ENCODE assay signal across 13 mouse cellular contexts in genomic region chr11:53868323-53868722, GRCm38 (mm10). TPM values are rescaled to one million over a fixed set of nuclear protein-coding genes. Genes with fewer than 3 reads are reported as not detected.
DNase-seq lines count a peak whose midpoint lies in the region; ATAC-seq and TF ChIP-seq lines count a peak whose summit lies in the region.
"Not testable (repeated sequence)": the region's sequence is repeated elsewhere in the genome, so short reads cannot be mapped to it uniquely, and the experiment has no call there.
"Had no signal": no experiment of that assay in that cellular context is flagged by ENCODE, and none has a peak within 500 bp of the region (broad histone marks: within the 10 kb centered on the region; RNA-seq: fewer than 3 reads in every experiment).

No protein-coding gene starts in this region.

- not testable (repeated sequence) for H3K27ac ChIP-seq in intestine, postnatal 0 days (ENCODE audit: low read depth, low read length); lung, embryonic 14.5 days (ENCODE audit: low read depth)

- not testable (repeated sequence) for ATAC-seq in intestine, postnatal 0 days; lung, embryonic 14.5 days (ENCODE audit: insufficient read depth)
- ATAC-seq in monocyte, adult 5-6 weeks (replicated peaks; ENCODE audit: insufficient number of reproducible peaks, low FRiP score, low TSS enrichment, poor library complexity, severe bottlenecking), result 0 out of 2 replicates have a peak, but pooled peaks have one; percentile 45

- DNase-seq in cerebellum, postnatal 10 days, result peak; percentile 23 to 61
- DNase-seq in heart, adult 11 months, result peak; percentile 89
- peak; percentile 40 to 48 for DNase-seq in kidney, postnatal 36 days
- not testable (repeated sequence) for DNase-seq in lung, embryonic 14.5 days
- DNase-seq in lung, postnatal 36 days, result peak; percentile 71

- H3K9me3 ChIP-seq in E14TG2a.4 (ENCODE audit: low read length); intestine, postnatal 0 days (ENCODE audit: control insufficient read depth); lung, embryonic 14.5 days (ENCODE audit: low read depth, low read length): not testable (repeated sequence)

- 21% methylated on average over 5 of the region's 5 CpGs for WGBS in intestine, postnatal 0 days
- 41% methylated on average over 5 of the region's 5 CpGs for WGBS in lung, embryonic 14.5 days

- H3K4me2 ChIP-seq in intestine, postnatal 0 days (replicated peaks; ENCODE audit: low read depth); lung, embryonic 14.5 days: not testable (repeated sequence)

- not testable (repeated sequence) for H3K4me3 ChIP-seq in E14TG2a.4 (replicated peaks; ENCODE audit: low read length); intestine, postnatal 0 days (ENCODE audit: low read depth, low read length); lung, embryonic 14.5 days (ENCODE audit: low read depth, low read length)

- peaks cover 31% of the 10 kb centered on the region for H3K36me3 ChIP-seq in E14TG2a.4 (ENCODE audit: insufficient read depth, low read length)
- peaks cover 20% of the 10 kb centered on the region for H3K36me3 ChIP-seq in intestine, postnatal 0 days (ENCODE audit: control insufficient read depth, insufficient read depth)
- not testable (repeated sequence) for H3K36me3 ChIP-seq in lung, embryonic 14.5 days (ENCODE audit: insufficient read depth)

- not testable (repeated sequence) for H3K27me3 ChIP-seq in E14TG2a.4 (ENCODE audit: insufficient read depth, low read length); intestine, postnatal 0 days (replicated peaks; ENCODE audit: control insufficient read depth, insufficient read depth, low read length); lung, embryonic 14.5 days (ENCODE audit: insufficient read depth, low read length)

- TF ChIP-seq CTCF in E14TG2a.4 (conservative IDR thresholded peaks at IDR 0.05; ENCODE audit: low read length), result 0 out of 2 replicates have a peak, but pooled peaks have one; percentile 7
- peak; percentile 57 for TF ChIP-seq CTCF in intestine, postnatal 0 days (IDR thresholded peaks at IDR 0.05; ENCODE audit: low read depth)
- TF ChIP-seq CTCF in lung, embryonic 14.5 days (IDR thresholded peaks at IDR 0.05; ENCODE audit: low read depth), result peak; percentile 43

- H3K9ac ChIP-seq in intestine, postnatal 0 days (ENCODE audit: low read depth, low read length); lung, embryonic 14.5 days: not testable (repeated sequence)

- peaks cover 15% of the 10 kb centered on the region for H3K4me1 ChIP-seq in E14TG2a.4 (replicated peaks; ENCODE audit: low read depth, low read length)
- not testable (repeated sequence) for H3K4me1 ChIP-seq in intestine, postnatal 0 days (replicated peaks; ENCODE audit: control insufficient read depth, insufficient read depth, low read length); lung, embryonic 14.5 days (ENCODE audit: insufficient read depth)

RNA-seq across cellular contexts. Expression of gene Gm12216, which starts 9.3 kb away (rescaled TPM):
- polyA plus RNA-seq in intestine, postnatal 0 days (2015; fragmentation: Nextera tagmentation; extraction: Ambion mirVana), result 6.5 and 8.0 TPM in 2 replicates
- polyA plus RNA-seq in lung, embryonic 14.5 days (2014; fragmentation: Nextera tagmentation; extraction: Ambion mirVana), result 1.0 and 2.2 TPM in 2 replicates
- total RNA-seq in monocyte, adult 5-6 weeks (2017), result 5.5 to 14.4 TPM (median 10.2 TPM) in 3 replicates
- polyA plus RNA-seq: forebrain, embryonic 14.5 days; hindbrain, embryonic 12.5 days; limb, embryonic 11.5 days; liver, embryonic 15.5 days; neural tube, embryonic 11.5 days had no signal

RNA-seq across cellular contexts. Expression of gene Slc22a5, which starts 23.1 kb away (rescaled TPM):
- 40.5 and 40.8 TPM in 2 replicates for polyA plus RNA-seq in intestine, postnatal 0 days (2015; fragmentation: Nextera tagmentation; extraction: Ambion mirVana)
- 7.6 and 8.9 TPM in 2 replicates for polyA plus RNA-seq in lung, embryonic 14.5 days (2014; fragmentation: Nextera tagmentation; extraction: Ambion mirVana)
- total RNA-seq in monocyte, adult 5-6 weeks (2017), result 5.3 to 12.8 TPM (median 8.5 TPM) in 3 replicates

Comparison
In these comparisons a context has a peak if more than half of its experiments do, and no peak if none do; other contexts are left out.
1. CTCF ChIP-seq: peak in every context shown above with its lines; median percentile 57 in intestine, postnatal 0 days; 43 in lung, embryonic 14.5 days; 7 in E14TG2a.4.